ENCODE assay signal across 12 mouse cellular contexts in the genomic region with DNA sequence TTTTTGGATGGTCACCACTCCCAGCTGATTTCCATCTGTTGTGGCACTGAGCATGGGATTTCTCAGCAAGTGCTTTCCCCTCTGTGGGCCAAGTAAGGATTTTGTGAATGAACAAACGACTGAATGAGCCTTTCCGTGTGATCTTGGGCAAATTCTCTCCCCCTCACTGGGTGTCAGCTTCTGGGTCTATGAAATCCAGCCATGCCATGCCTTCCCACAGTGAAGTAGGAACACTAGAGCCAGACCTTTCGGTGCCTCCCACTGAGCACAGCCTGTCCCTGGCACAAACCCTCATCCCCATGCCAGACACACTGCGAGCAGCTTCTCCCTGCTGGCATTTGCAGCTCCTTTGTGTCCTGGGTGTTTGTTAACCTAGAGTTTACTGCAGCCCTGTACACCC.
DNase-seq lines count a peak whose midpoint lies in the region; ATAC-seq and TF ChIP-seq lines count a peak whose summit lies in the region.
"Had no signal": no experiment of that assay in that cellular context is flagged by ENCODE, and none has a peak within 500 bp of the region (broad histone marks: within the 10 kb centered on the region; RNA-seq: fewer than 3 reads in every experiment).

No protein-coding gene starts in this region.

- TF ChIP-seq POLR2A in cerebellum, adult 2 months (IDR thresholded peaks at IDR 0.05; ENCODE audit: borderline replicate concordance, insufficient read depth, low read length): no peak

- no peak for TF ChIP-seq CTCF in cerebellum, adult 2 months (IDR thresholded peaks at IDR 0.05; ENCODE audit: borderline replicate concordance, insufficient read depth, low read depth, low read length)

- H3K9ac ChIP-seq in hindbrain, embryonic 16.5 days (ENCODE audit: low read depth, low read length): no peak overlapping the region
- H3K9ac ChIP-seq in hindbrain, embryonic 14.5 days: no peak overlapping the region

- no peaks in the 10 kb centered on the region for H3K36me3 ChIP-seq in hindbrain, embryonic 16.5 days (ENCODE audit: control insufficient read depth, insufficient read depth, low read length)
- H3K36me3 ChIP-seq in hindbrain, embryonic 14.5 days (replicated peaks; ENCODE audit: control insufficient read depth, insufficient read depth): no peaks in the 10 kb centered on the region
- H3K36me3 ChIP-seq in limb, embryonic 10.5 days: no peaks in the 10 kb centered on the region

- H3K4me2 ChIP-seq in hindbrain, embryonic 16.5 days (ENCODE audit: low read length): no peak overlapping the region
- no peak overlapping the region for H3K4me2 ChIP-seq in hindbrain, embryonic 14.5 days (replicated peaks)
- H3K4me2 ChIP-seq: liver, embryonic 11.5 days had no signal

- no peak for DNase-seq in hindbrain, embryonic 14.5 days (ENCODE audit: low spot score)
- DNase-seq in brain, embryonic 18.5 days (ENCODE audit: low read depth, low spot score): peak; percentile 54
- DNase-seq in cerebellum, adult 2 months: peak; percentile 91 to 96
- DNase-seq in layer of hippocampus, adult 18-20 months (ENCODE audit: low spot score in 2 of 2): peak; percentile 62 to 82
- DNase-seq in limb, embryonic 10.5 days (ENCODE audit: low spot score): no peak
- DNase-seq: kidney, adult 2 months; lung, postnatal 14 days had no signal

- H3K4me1 ChIP-seq in hindbrain, embryonic 16.5 days (ENCODE audit: control insufficient read depth, insufficient read depth, low read depth, low read length): no peaks in the 10 kb centered on the region
- H3K4me1 ChIP-seq in hindbrain, embryonic 14.5 days (replicated peaks; ENCODE audit: control insufficient read depth, insufficient read depth, low read length): no peaks in the 10 kb centered on the region
- H3K4me1 ChIP-seq in cerebellum, adult 2 months (ENCODE audit: control insufficient read depth, insufficient read depth, low read length): peaks cover 14% of the 10 kb centered on the region; the same call in 1 of the 2 replicates
- peaks cover 14% of the 10 kb centered on the region; the same call in 1 of the 2 replicates for H3K4me1 ChIP-seq in limb, embryonic 10.5 days

- WGBS in hindbrain, embryonic 16.5 days: 44% methylated on average over 4 of the region's 4 CpGs
- WGBS in hindbrain, embryonic 14.5 days: 51% methylated on average over 4 of the region's 4 CpGs
- WGBS in cerebellum, adult 2 months: 5% methylated on average over 4 of the region's 4 CpGs
- WGBS in limb, embryonic 10.5 days: 87% methylated on average over 4 of the region's 4 CpGs

- H3K4me3 ChIP-seq in hindbrain, embryonic 16.5 days (ENCODE audit: low read length): no peak overlapping the region
- no peak overlapping the region for H3K4me3 ChIP-seq in hindbrain, embryonic 14.5 days (replicated peaks; ENCODE audit: low read length)
- no peak overlapping the region for H3K4me3 ChIP-seq in cerebellum, adult 2 months (replicated peaks; ENCODE audit: insufficient read depth, low read depth, low read length)
- no peak overlapping the region for H3K4me3 ChIP-seq in limb, embryonic 10.5 days
- H3K4me3 ChIP-seq: left cerebral cortex, adult 2 months; myocyte had no signal

- ATAC-seq in hindbrain, embryonic 16.5 days: peak; percentile 86
- no peak for ATAC-seq in hindbrain, embryonic 14.5 days (ENCODE audit: low FRiP score)
- ATAC-seq in granulocyte monocyte progenitor cell, adult 5-6 weeks (replicated peaks; ENCODE audit: poor library complexity, severe bottlenecking): no peak

- no peak overlapping the region for H3K27ac ChIP-seq in hindbrain, embryonic 16.5 days (ENCODE audit: low read depth, low read length)
- H3K27ac ChIP-seq in hindbrain, embryonic 14.5 days: no peak overlapping the region
- H3K27ac ChIP-seq in cerebellum, adult 2 months (ENCODE audit: insufficient read depth, low read length): no peak overlapping the region
- no peak overlapping the region for H3K27ac ChIP-seq in limb, embryonic 10.5 days
- H3K27ac ChIP-seq: left cerebral cortex, adult 2 months had no signal

- H3K9me3 ChIP-seq in hindbrain, embryonic 16.5 days (ENCODE audit: control insufficient read depth, low read length): no peaks in the 10 kb centered on the region
- no peaks in the 10 kb centered on the region for H3K9me3 ChIP-seq in hindbrain, embryonic 14.5 days (ENCODE audit: control insufficient read depth, low read length)
- no peaks in the 10 kb centered on the region for H3K9me3 ChIP-seq in limb, embryonic 10.5 days (replicated peaks)

- no peaks in the 10 kb centered on the region for H3K27me3 ChIP-seq in hindbrain, embryonic 16.5 days (replicated peaks; ENCODE audit: control insufficient read depth, insufficient read depth, low read length)
- no peaks in the 10 kb centered on the region for H3K27me3 ChIP-seq in hindbrain, embryonic 14.5 days (ENCODE audit: control insufficient read depth, insufficient read depth, low read length)
- H3K27me3 ChIP-seq in cerebellum, adult 2 months (ENCODE audit: control insufficient read depth, insufficient read depth, low read length): no peaks in the 10 kb centered on the region; the same call in 1 of the 2 replicates
- H3K27me3 ChIP-seq in limb, embryonic 10.5 days (ENCODE audit: low read depth, poor library complexity, severe bottlenecking): no peaks in the 10 kb centered on the region

Comparison
In these comparisons a context has a peak if more than half of its experiments do, and no peak if none do; other contexts are left out.
1. DNase-seq: peak in brain, embryonic 18.5 days (single experiment), cerebellum, adult 2 months (2 of 2) and layer of hippocampus, adult 18-20 months (2 of 2); none in hindbrain, embryonic 14.5 days (single experiment) and limb, embryonic 10.5 days (single experiment).